Mouse (Mus musculus): ENCODE measurements around the gene Rbfox3.

Gene Rbfox3

DNA sequence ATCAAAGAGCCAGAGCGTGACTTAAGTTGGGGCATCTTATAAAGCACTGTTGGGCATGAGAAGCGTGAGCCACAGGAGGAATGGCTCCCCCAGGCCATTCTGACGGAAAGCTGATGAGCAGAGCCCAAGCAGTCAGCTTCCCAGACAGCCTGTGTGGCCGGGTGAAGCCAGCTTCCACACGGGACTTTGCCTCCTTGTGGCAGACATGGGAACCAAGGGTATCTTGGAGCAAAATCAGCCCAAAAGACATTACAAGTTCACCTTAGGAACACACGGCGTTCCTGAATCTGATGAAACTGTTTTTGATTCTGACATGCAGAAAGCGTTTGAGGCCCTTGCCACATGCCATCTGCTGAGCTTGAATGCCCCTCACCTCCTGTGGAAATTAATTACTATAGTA, 303.5 kb downstream of the Rbfox3 start:
- no peak for DNase-seq (ENCODE audit: low read depth, low spot score)

DNA sequence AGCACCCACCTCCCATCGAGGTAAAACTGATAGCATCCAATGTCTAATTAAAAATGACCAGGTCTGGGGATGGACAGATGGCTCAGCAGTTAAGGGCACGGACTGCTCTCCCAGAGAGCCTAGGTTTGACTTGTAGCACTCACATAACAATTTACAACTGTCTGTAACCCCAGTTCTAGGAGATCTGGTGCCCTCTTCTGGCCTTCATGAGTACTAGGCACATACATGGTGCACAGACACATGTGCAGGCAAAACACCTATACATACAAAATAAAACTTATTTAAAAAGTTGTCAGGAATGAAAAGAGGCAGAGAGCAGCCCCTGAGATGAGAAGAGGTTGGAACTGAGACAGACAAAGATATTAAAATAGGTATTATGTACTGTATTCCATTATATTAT, 305.8 kb downstream of the Rbfox3 start:
- DNase-seq (ENCODE audit: low read depth, low spot score) = no peak

DNA sequence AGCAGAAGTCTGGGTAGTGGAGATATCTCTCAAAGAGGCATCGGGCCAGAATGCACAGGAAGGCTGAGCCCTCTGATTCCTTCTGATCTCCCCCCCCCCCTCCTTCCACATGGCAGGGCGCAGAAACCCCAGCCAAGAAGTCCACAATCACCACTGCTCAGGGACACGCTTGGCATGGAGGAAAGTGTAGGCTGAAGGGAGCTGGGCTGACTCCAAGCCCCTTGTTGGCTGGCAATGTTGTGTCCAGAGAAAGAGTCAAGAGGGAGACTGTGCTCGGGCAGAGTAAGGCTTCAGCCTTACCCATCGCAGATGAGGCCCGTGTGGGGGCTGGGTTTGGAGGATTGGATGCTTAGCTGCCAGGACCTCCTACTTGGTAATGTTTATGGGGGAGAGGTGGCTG, 307.2 kb downstream of the Rbfox3 start:
- no peak for DNase-seq (ENCODE audit: low read depth, low spot score)

DNA sequence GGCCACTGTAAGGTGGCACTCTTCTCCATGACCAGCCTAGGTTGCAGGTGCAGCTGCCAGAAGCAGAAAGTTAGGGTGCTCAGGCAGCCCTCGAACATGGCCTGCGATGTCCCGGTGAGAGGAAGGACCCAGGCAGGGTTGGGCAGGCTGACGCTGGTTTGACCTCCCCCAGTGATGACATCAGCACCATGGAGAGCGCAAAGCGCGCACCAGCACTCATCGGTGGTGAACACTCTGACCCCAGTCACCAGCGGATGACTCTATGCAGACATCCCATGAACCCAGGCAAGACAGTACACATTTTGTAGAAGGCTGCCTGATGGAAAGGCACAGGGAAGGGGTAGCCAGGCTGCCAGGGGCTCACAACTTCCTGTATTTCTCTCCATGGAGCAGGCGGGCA, 308.3 kb downstream of the Rbfox3 start:
- DNase-seq (ENCODE audit: low read depth, low spot score) = no peak

DNA sequence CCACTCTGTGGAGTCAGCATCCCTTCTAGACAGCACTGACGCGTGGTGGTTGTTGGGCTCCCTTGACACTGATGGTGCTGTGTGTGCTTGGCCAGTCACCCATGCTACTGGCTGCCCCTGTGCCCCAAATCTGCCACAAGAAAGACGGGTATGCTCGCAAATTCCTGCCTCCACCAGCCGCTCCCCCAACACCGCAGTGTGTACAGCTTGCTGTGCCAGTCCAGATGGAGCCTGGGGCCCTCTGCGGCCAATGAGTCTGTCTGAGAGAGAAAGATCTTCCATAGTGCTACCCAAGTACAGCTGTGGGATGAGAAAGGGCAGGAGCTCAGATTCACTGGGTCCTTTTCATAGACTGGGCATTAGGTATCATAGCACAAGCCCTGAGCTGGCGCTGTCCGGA, 309.9 kb downstream of the Rbfox3 start:
- no peak for DNase-seq (ENCODE audit: low read depth, low spot score)

DNA sequence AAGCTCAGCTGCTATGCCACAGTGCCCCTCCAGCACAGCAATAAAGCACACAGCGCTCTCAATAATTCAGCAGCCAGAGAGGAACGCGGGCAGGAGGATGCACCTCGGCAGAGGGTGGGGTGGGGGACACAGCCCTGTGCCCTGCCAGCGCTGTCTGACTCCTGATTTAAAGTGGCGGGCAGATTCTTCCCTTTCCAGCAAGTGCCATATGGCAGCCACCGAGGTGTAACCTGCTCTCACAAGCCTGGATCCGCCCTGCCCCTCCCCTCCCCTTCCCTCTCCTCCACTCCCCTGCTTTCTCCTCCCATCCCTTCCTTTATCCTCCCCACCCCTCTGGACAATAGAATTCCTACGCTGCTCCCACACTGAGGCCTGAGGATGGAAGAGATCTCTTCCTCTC, 311.2 kb downstream of the Rbfox3 start:
- DNase-seq (ENCODE audit: low read depth, low spot score) = no peak

DNA sequence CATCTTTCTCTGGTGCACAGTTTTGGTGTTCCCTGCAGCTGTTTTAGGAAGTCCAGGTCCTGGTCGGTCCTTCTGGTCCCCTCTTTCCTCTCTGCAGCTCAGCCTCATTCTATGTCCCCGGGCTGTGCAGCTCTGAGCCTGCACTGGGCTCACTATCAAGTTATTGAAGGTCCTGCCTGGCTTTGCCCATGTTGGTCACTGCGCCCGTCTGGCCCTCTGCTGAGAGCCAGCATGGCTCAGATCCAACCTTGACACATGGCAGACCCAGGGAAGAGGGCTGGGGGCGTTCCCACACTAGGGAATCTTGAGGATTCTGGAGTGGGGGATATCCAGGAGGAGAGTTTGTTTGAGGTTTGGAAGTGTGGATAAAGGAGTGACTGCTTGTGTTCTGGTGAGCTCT, 312.7 kb downstream of the Rbfox3 start:
- DNase-seq (ENCODE audit: low read depth, low spot score) = no peak

DNA sequence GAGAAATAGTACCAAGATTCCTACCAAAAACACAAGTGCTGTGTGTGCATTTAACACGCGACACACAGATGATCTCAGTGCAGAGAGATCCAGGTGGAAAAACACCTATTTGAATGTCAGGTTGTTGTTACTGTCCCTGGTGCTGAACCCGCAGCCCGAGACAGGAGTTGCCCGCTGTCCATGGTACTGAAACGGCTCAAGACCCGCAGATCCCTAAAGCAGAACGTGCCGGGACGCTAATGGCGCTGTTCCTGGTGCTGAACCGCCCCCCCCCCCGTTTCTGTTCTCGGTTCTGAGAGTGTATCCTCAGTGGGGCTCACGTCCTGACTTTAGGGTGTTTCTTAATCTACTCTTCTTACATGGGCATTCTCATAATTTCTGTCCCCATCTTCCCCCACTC, 326.6 kb downstream of the Rbfox3 start:
- no peak for DNase-seq (ENCODE audit: low read depth, low spot score)

DNA sequence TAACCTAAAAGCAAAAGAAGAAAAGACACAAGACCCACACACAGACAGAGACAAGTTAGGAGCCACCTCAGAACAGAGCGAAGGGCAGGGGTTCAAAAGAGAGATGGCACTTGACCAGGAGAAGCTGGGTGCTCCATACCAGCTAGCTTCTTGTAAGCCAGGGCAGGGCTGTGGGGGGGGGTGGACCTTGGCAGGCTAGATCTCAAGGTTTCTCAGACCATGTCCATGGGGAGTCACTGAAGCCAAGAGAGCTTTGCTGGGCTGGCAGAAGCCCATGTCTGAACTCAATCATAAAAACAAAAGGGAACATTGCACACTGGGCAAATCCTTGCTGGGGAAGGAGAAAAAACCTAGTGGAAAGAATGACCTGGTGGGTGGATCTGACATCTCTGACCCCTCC, 327.4 kb downstream of the Rbfox3 start:
- DNase-seq (ENCODE audit: low read depth, low spot score) = no peak

DNA sequence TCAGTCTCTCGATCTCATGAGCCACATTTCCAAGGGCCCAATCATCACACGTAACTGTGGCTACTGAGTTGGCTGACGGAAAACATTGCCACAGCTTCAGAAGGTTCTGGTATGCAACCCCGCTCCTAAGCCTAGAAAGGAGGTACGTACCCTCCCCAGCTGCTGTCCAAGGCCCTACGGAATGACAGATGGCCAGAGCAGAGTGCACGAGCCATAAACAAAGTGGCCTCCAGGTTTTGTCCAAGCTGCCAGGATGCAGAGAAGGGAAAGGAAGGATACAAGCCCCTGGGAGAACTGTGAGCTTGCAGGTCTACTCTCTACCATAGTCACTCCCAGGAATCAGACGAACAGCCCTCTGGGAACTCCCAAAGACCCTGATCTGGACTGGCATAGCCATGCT, 327.8 kb downstream of the Rbfox3 start:
- no peak for DNase-seq (ENCODE audit: low read depth, low spot score)

DNA sequence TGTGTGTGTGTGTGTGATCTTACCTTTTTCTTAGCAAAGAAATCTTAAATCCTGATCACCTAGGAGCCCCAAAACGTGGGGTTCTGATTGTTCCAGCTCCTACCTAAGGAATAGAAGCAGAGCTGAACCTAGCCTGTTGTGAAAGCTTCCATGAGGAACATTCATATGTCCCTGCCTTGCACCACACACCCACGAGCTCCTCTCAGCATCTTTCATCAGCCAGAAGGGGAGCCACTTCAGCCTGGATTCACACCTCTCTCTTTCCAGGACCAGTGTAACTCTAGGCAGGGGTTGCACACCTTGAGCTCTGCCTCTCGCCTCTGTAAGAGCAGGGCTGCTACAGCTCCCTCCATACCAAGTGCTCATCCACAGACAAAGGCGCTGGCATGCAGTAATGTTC, 330.4 kb downstream of the Rbfox3 start:
- DNase-seq (ENCODE audit: low read depth, low spot score) = no peak

DNA sequence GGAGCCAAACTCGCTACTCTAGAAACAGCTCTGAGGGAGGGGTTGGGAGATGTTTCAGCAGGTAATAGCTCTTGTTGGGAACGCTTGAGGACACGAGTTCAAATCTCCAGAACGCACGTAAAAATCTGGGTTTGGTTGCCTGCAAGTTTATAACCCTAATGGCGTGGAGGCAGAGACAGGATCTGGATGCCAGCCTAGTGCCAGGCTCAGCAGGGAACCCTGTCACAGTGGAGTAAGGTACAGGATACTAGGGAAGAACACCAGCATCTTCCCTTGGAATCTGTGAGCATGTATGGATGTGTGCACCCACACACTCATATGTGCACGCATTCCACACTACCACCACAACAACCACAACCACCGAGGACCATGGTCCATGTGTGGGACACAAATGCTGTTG, 331.8 kb downstream of the Rbfox3 start:
- DNase-seq (ENCODE audit: low read depth, low spot score) = no peak

DNA sequence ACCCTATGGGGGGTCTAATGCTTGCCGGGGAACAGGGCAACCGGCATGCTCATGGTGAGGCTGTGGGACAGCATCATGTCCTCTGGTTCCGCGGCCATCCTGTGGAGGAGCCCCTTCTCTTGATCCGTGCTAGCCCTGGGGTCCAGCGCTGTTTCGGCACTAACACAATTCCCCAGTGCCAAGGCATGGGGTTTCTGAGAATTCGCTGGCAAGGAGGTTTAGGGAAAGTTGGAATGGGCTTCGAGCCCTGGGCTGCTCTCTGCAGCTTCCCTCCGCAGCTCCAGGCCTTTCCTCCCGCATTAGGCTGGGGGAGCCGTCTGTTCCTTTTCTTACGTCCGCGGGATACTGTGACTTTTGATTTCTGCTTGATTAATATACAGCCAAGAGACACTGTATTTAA, 334.1 kb downstream of the Rbfox3 start:
- no peak for DNase-seq (ENCODE audit: low read depth, low spot score)

DNA sequence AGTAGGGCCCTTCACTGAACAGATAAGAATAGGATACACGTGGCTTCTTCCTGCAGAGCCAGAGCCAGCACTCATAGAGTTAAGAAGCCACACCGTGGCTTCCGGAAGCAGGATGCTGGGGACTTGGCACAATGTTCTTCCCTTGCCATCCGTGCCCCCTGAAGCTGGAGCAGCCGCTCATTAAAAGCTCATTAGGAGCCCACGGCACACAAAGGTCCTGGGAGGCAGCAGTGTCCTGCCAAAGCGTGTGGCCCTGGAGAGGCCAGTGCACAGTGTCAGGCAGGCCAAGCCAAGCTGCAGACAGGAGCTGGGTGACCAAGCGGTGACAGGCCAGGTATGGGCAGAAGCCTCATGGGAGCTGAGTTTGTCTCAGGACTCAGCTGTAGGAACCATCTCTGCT, 334.8 kb downstream of the Rbfox3 start:
- no peak for DNase-seq (ENCODE audit: low read depth, low spot score)

DNA sequence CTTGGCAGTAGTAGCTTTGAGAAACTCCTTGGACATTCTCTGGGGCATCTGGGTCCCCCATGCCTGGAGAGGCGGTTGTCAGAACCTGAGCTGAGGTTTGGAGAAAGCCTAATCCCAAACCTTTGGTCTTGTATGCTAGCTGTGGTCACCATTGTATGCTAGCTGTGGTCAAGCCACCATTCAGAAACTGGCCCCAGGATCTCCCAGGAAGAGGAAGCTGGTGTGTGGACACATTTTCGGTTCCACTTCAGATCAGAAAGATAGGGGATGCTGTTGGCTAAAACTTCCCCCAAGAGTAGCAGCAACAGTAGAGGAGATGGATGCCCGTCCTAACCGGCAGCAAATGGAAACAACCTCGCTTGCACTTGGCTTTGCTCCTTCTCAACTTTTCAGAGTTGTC, 337.0 kb downstream of the Rbfox3 start:
- DNase-seq (ENCODE audit: low read depth, low spot score) = no peak

DNA sequence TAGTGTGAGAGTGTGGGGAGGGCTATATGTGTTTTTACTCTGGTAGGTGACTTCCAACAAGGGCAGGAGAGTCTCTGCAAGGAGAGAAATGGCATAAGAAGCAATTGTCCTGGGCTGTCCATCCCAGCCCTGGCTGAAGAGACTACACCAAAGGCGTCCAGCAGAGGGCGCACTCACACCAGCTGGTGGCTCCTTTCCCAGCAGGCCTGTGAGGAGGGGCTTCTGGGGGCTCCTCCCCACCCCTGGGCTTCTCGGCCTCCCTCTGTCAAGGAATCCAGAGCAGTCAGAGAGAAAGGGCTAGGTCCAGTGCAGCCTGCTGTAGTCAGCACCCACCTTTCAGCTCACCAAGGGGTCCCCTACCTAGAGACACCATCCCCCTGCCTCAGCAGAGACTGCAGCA, 337.8 kb downstream of the Rbfox3 start:
- DNase-seq (ENCODE audit: low read depth, low spot score) = peak; percentile 69

DNA sequence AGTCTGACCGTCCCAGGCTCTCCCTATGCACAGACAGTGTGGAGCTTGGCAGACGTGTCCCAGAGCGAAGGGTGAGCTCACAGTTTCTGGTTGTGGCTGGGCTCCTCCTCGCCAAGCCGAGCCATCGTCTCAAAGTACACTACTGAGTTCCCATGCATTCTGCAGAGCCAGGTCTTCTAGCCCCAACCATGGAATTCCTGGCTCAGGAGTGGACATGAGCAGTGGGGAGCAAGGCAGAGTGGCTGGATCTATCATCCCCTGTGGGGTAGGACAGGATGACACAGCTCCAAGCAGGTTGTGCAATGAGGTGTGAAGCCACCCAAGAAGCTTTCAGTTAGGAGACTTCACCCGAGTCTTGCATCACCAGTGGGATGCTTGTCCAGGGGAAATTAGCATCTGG, 338.4 kb downstream of the Rbfox3 start:
- DNase-seq (ENCODE audit: low read depth, low spot score) = no peak

DNA sequence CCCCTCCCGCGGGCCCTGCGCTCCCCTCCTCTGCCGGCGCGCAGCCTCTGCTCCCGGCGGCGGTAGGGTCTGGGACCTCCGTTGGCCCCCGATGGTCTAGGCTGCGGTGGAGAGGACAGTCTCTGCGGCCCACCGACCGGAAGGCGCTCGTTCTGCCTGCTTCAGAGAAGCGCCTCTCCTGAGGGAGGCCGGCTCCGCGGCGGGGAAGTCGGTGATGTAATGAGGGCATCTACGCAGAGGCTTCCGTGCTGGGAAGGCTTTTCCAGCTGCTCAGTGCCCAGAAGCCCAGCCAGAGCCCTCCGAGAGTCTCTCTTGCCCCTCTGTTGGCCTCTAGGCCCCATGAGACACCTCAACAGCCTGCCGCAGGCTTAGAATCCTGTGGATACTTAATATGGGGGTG, 341.2 kb downstream of the Rbfox3 start:
- no peak for DNase-seq (ENCODE audit: low read depth, low spot score)

DNA sequence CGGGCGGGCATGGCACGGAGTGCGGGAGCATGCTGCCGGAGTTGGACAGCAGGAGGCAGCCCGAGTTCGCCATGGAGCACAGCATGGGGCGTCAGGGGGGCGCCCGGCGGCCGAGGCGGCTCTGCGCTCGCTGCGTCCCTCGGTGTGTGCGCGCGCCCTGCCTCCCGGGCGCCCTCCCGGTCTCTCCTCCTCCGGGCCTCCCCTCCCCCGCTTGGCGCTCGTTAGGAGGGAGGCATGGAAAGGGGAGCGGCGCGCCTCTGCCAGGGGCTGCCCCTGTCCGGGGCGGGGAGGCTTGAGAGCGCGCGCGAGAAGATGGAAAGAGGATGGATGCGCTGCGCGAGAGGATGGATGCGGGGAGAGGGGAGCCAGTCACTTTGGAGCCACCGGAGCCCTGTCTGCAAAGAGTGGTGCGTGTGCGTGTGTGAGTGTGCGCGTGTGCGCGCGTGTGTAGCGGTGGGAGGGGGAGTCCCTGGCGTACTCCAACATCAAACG, 341.8 kb downstream of the Rbfox3 start:
- DNase-seq (ENCODE audit: low read depth, low spot score) = no peak

DNA sequence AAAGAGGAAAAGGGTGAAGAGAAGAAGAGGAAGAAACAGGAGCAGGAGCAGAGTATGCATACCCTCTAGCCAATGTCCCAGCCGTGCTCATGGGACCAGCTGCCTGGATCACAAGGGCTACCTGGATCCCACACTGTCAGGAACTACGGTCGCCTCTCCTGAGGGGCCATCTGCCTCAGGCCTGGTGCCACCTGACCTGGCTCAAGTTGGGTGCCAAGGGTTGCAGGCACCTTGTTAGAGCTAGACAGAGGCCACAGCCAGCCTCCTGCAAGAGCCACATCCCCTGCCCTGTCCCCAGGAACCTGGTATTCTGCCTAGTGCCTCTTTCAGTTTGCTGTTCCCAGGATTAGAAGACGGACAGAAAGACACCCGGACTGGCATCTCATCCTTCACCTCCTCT, 347.5 kb downstream of the Rbfox3 start:
- DNase-seq (ENCODE audit: low read depth, low spot score) = no peak

DNA sequence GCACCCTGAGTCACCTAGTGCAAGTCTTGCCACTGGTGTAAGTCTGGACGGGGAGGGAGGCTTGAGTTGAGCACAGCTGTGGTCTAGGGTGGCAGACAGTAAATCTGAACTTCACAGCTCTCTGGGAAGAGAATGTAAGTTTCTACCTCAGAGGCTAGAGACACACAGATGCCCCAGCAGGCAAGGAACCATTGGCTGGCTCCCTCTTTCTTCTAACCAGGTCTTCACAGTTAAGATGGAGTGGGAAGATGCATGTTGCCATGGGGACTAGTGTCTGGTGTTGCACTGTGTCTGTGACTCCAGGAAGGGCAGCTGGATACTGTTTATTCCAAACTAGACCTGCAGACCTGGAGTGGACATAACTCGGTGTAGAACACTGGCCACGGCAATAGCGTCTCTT, 348.6 kb downstream of the Rbfox3 start:
- no peak for DNase-seq (ENCODE audit: low read depth, low spot score)

DNA sequence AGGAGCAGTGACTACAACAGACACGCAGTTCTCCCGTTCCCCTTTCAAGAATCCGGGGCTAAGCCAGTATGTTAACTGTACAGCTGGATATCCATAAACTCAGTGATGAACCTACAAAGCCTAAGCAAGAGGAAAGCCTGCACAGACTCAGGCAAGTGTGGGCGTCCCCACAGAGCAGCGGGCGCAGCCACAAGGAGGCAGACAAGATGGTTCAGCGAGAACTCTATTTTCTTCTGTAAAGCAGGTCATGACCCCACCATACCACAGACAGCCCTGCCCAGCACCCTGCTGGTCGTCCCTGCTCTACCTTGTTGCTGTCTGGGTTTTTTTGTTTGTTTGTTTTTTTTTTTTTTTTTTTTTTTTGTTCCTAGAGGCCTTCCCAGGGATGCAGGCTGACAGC, 353.2 kb downstream of the Rbfox3 start:
- DNase-seq (ENCODE audit: low read depth, low spot score) = no peak

DNA sequence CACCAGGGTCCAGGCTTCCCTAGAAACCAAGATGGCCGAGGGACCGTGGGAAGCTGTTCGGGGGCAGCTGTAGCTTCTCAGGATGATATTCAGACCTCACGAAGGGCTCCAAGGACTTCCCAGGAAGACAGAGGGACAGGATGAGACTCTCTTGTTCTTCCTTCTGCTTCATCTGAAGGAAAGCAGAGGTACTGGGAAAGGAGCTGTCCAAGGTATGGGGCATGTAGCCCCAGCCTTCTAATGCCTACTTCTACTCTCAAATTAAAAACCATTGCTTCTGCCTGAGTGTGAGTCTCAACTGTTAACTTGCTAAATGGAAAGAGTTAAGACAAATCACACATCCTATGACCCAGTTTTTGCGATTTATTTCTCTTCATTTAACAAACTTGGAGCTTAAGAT, 355.8 kb downstream of the Rbfox3 start:
- DNase-seq (ENCODE audit: low read depth, low spot score) = no peak

DNA sequence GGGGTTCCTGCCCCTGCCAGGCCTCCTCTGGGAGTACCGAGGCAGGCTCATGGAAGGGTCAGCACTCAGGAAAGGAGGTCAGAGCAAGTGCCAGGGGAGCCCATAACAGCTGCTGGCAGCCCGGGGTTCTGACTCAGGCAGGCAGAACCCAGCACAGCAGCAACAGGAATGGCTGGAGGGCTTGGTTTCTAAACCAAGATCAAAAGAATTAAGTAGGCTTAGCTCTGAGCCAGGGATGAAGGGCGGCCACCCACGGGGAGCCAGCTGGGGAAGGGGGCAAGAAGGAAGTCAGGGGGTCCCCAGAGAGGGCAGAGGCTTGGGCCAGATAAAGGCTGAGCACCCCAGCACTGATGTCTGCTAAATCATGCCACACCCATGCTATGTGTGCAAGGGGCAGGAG, 356.9 kb downstream of the Rbfox3 start:
- no peak for DNase-seq (ENCODE audit: low read depth, low spot score)

DNA sequence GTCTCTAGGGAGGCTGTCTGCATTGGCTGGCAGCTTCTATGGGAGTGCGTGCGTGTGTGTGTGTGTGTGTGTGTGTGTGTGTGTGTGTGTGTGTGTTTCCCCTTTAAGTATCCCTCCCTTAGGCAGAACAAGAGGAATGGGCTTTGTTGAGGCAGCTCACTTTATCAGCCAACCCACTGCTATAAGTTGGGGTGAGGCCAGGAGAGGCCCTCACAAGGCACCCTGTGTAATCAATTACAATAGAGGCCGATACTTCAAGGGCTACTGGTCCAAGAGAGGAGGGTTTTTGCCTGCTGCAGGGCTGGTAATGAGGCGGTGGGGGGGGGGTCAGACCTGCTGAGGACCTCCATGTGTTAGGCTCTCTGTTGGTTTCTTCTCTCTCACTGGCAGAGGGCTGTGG, 357.5 kb downstream of the Rbfox3 start:
- DNase-seq (ENCODE audit: low read depth, low spot score) = no peak
